Mouse (Mus musculus) MEL-GATA-1-ER (cell line): Measurements from ENCODE around the gene Il3ra.

ENCODE experiments used
- DNase-seq: peaks from one replicate; pipeline ENCODE4 v3.0.0-alpha.2; 2012; ENCODE audit warnings: low read depth; ENCODE audit errors: extremely low read depth

Il3ra gene

GRCm38 (mm10) chr14:14354511-14355359, 8.7 kb downstream of the Il3ra start:
- DNase-seq = no peak

GRCm38 (mm10) chr14:14355360-14355646, 9.2 kb downstream of the Il3ra start:
- no peak for DNase-seq

DNA sequence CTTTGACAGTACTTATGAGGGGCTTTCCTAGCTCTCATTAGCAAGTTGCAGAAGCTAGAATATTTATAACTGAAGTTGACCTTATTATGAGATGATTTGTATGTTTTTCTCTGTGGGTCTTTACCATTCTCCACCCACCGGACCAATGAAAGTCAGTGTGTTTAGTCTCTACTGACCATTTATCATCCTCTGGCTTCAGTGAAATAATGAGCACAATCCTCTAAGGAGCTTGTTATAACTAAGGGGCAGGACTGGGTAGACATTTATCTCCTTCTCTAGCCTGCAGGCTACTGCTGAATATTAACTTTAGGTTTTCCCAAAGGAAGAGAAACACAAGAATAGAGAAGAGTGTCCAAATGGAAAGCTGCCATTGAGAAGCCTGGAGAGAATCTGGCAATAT, 49.5 kb downstream of the Il3ra start:
- DNase-seq = no peak

DNA sequence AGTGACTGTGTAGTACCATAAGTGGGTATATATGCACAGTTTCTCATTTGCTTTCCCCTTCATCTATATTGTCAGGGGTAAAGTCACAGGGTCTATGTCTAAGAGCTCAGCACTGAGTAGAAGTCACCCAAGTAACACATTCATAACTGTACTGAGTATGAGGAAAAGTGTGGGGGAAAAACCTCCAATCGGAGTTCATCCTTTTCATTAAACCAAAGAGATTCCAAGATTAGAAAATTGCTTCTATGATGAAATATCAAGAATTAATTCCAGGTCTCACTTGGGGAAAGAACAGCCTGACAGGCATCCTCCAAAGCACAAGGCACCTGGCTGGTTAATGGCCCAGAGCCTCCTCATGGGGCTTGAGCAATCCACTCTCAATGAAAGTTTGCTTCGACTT, 54.9 kb downstream of the Il3ra start, which contains the start of gene Olfr721-ps1:
TSS of gene Olfr721-ps1 (plus strand) at position 301 of the 400 bp plus-strand sequence.
- DNase-seq = no peak
